Mouse (Mus musculus): Measurements from ENCODE around the gene Rpl21.
"Not testable (repeated sequence)": the region's sequence is repeated elsewhere in the genome, so short reads cannot be mapped to it uniquely, and the experiment has no call there.

Rpl21 gene

GRCm38 (mm10) chr5:146867946-146868314 is 35.2 kb downstream of the Rpl21 start:
- DNase-seq (ENCODE audit: low read depth): no peak

- peak; percentile 52 for DNase-seq (ENCODE audit: low read depth)
Observed at GRCm38 (mm10) chr5:146872981-146873631, 40.4 kb downstream of the Rpl21 start.

- no peak for DNase-seq (ENCODE audit: low read depth)
Observed at GRCm38 (mm10) chr5:146876024-146876423, 43.3 kb downstream of the Rpl21 start.

- DNase-seq (ENCODE audit: low read depth): not testable (repeated sequence)
Observed at GRCm38 (mm10) chr5:146877882-146878281, 45.2 kb downstream of the Rpl21 start.

GRCm38 (mm10) chr5:146882261-146882660 is 49.6 kb downstream of the Rpl21 start:
- no peak for DNase-seq (ENCODE audit: low read depth)

- DNase-seq (ENCODE audit: low read depth): no peak
Observed at GRCm38 (mm10) chr5:146883053-146883452, 50.4 kb downstream of the Rpl21 start.

- DNase-seq (ENCODE audit: low read depth): peak; percentile 33
Observed at GRCm38 (mm10) chr5:146883486-146884272, 51.0 kb downstream of the Rpl21 start.
